Mouse (Mus musculus) intestine, embryonic 15.5 days (tissue): Measurements from ENCODE around the gene Tmcc1. TPM values are rescaled to one million over a fixed set of nuclear protein-coding genes. Genes with fewer than 3 reads are reported as not detected.

ENCODE experiments used
- ATAC-seq: fragments of 200-750 bp; cut with Nextera tagmentation; 2 replicates; pipeline ENCODE4 v1.8.0; 2017; ENCODE audit warnings: moderate TSS enrichment, moderate library complexity
- H3K27ac ChIP-seq: fragments of 300-500 bp; sonication (generic); 2 replicates; pipeline ENCODE4 v1.5.1; 2015; ENCODE audit warnings: mild to moderate bottlenecking, inconsistent platforms
- H3K27me3 ChIP-seq: fragments of 300-500 bp; sonication (generic); replicated peaks from 2 replicates; pipeline ENCODE4 v1.6.1; 2015; ENCODE audit warnings: inconsistent platforms
- H3K36me3 ChIP-seq: fragments of 300-500 bp; sonication (generic); 2 replicates; pipeline ENCODE4 v1.6.1; 2015; ENCODE audit warnings: inconsistent platforms
- H3K4me1 ChIP-seq: fragments of 300-500 bp; sonication (generic); replicated peaks from 2 replicates; pipeline ENCODE4 v1.6.1; 2015; ENCODE audit warnings: inconsistent platforms
- H3K4me2 ChIP-seq: fragments of 300-500 bp; sonication (generic); replicated peaks from 2 replicates; pipeline ENCODE4 v1.6.1; 2015; ENCODE audit warnings: mild to moderate bottlenecking, inconsistent platforms
- H3K4me3 ChIP-seq: fragments of 300-500 bp; sonication (generic); replicated peaks from 2 replicates; pipeline ENCODE4 v1.5.1; 2015; ENCODE audit warnings: inconsistent platforms
- H3K9ac ChIP-seq: fragments of 300-500 bp; sonication (generic); 2 replicates; pipeline ENCODE4 v1.6.1; 2015; ENCODE audit warnings: inconsistent platforms
- H3K9me3 ChIP-seq: fragments of 300-500 bp; sonication (generic); 2 replicates; pipeline ENCODE4 v1.6.1; 2016; ENCODE audit warnings: inconsistent platforms
- WGBS: fragments of 180-500 bp; shearing (Covaris S2); methylation state at CpG from one replicate; pipeline ENCODE4 v1.1.7; 2015; 5-methylcytosine and 5-hydroxymethylcytosine counted together
- polyA plus RNA-seq: library from polyadenylated mRNA; unstranded; fragments of >200 nt; fragmentation: Nextera tagmentation; extraction: Ambion mirVana; gene quantifications from 2 replicates; pipeline ENCODE4 v1.2.1, GENCODE M21; 2015

The Tmcc1 gene
- polyA plus RNA-seq, 1 experiment from 2014 or later, result 10.0 TPM

GRCm38 (mm10) chr6:116031052-116031451 is 162.2 kb downstream of the Tmcc1 start:
- ATAC-seq, result no peak
- WGBS, result 93% methylated on average over 5 of the region's 5 CpGs
- H3K27ac ChIP-seq, result no peak overlapping the region
- no peak overlapping the region for H3K4me2 ChIP-seq
- no peaks in the 10 kb centered on the region for H3K36me3 ChIP-seq
- H3K4me1 ChIP-seq, result no peaks in the 10 kb centered on the region
- no peak overlapping the region for H3K4me3 ChIP-seq
- no peaks in the 10 kb centered on the region for H3K9me3 ChIP-seq
- H3K9ac ChIP-seq, result no peak overlapping the region
- no peaks in the 10 kb centered on the region for H3K27me3 ChIP-seq

- Histone ChIP-seq H3K4me3 (no peak overlapping the region), H3K27me3 (no peaks in the 10 kb centered on the region), H3K9ac (no peak overlapping the region), H3K9me3 (peaks cover 8% of the 10 kb centered on the region), H3K27ac (no peak overlapping the region), H3K4me2 (no peak overlapping the region), H3K4me1 (no peaks in the 10 kb centered on the region), H3K36me3 (0 out of 2 replicates have a peak, but pooled peaks cover 9% of the 10 kb centered on the region)
- ATAC-seq, result no peak
- WGBS, result 92% methylated on average over 4 of the region's 4 CpGs
Observed at GRCm38 (mm10) chr6:116024666-116025065, 168.6 kb downstream of the Tmcc1 start.

DNA sequence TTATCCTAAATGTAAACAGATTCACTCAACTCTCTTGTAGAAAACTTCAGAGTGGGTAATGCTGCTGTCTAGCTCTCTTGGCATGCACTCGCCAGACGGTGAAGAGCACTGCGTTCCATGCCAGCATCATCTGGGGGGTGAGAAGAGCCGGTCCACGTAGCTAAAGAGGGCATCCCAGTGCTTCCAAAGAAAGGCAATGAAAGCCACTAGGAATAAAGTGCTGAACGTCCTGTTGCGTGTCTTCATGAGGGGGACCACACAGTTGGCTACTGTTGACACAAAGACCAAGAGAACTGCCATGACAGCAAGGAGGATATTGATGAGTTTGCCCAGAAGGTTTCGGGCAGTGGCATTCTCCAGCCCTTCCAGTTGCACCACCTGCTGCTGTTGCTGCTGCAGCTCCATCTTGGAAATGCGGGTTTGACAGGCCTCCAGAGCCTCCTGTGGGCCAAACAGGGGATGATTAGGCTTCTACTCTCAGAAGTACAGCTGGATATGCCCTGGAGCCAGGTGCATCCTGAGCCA is 171.3 kb downstream of the Tmcc1 start:
- 84% methylated on average over 9 of the region's 9 CpGs for WGBS
- H3K36me3 ChIP-seq, result 0 out of 2 replicates have a peak, but pooled peaks cover 9% of the 10 kb centered on the region
- H3K27ac ChIP-seq, result no peak overlapping the region
- no peaks in the 10 kb centered on the region for H3K27me3 ChIP-seq
- ATAC-seq, result no peak
- no peak overlapping the region for H3K9ac ChIP-seq
- no peaks in the 10 kb centered on the region for H3K4me1 ChIP-seq
- peaks cover 8% of the 10 kb centered on the region for H3K9me3 ChIP-seq
- H3K4me3 ChIP-seq, result no peak overlapping the region
- no peak overlapping the region for H3K4me2 ChIP-seq

- H3K4me2 ChIP-seq, result no peak overlapping the region
- H3K36me3 ChIP-seq, result no peaks in the 10 kb centered on the region
- H3K27ac ChIP-seq, result no peak overlapping the region
- no peak for ATAC-seq
- no peak overlapping the region for H3K9ac ChIP-seq
- no peak overlapping the region for H3K4me3 ChIP-seq
- 94% methylated on average over 3 of the region's 3 CpGs for WGBS
- H3K9me3 ChIP-seq, result no peaks in the 10 kb centered on the region
- no peaks in the 10 kb centered on the region for H3K27me3 ChIP-seq
- H3K4me1 ChIP-seq, result no peaks in the 10 kb centered on the region
Observed at GRCm38 (mm10) chr6:116015902-116016301, 177.4 kb downstream of the Tmcc1 start.

- no peak overlapping the region for H3K27ac ChIP-seq
- ATAC-seq, result no peak
- H3K36me3 ChIP-seq, result no peaks in the 10 kb centered on the region
- H3K9ac ChIP-seq, result no peak overlapping the region
- H3K4me1 ChIP-seq, result no peaks in the 10 kb centered on the region
- 77% methylated on average over 6 of the region's 6 CpGs for WGBS
- no peak overlapping the region for H3K4me2 ChIP-seq
- no peaks in the 10 kb centered on the region for H3K27me3 ChIP-seq
- H3K4me3 ChIP-seq, result no peak overlapping the region
- H3K9me3 ChIP-seq, result no peaks in the 10 kb centered on the region
Observed at GRCm38 (mm10) chr6:116014111-116014510, 179.2 kb downstream of the Tmcc1 start.

- H3K9ac ChIP-seq, result no peak overlapping the region
- H3K4me1 ChIP-seq, result no peaks in the 10 kb centered on the region
- no peaks in the 10 kb centered on the region for H3K27me3 ChIP-seq
- H3K4me3 ChIP-seq, result no peak overlapping the region
- ATAC-seq, result no peak
- no peaks in the 10 kb centered on the region for H3K36me3 ChIP-seq
- H3K4me2 ChIP-seq, result no peak overlapping the region
- 59% methylated on average over 3 of the region's 3 CpGs for WGBS
- H3K9me3 ChIP-seq, result no peaks in the 10 kb centered on the region
- H3K27ac ChIP-seq, result no peak overlapping the region
Observed at GRCm38 (mm10) chr6:116013687-116014086, 179.6 kb downstream of the Tmcc1 start.

- Histone ChIP-seq H3K27ac (no peak overlapping the region), H3K9me3 (no peaks in the 10 kb centered on the region), H3K9ac (no peak overlapping the region), H3K4me1 (0 out of 2 replicates have a peak, but pooled peaks cover 4% of the 10 kb centered on the region), H3K4me2 (no peak overlapping the region), H3K36me3 (no peaks in the 10 kb centered on the region), H3K4me3 (no peak overlapping the region), H3K27me3 (no peaks in the 10 kb centered on the region)
- whole genome bisulfite sequencing, result 4% methylated on average over 6 of the region's 6 CpGs
- ATAC-seq, result peak; percentile 27; the same call in 1 of the 2 replicates
Observed at GRCm38 (mm10) chr6:116010541-116010940, 182.7 kb downstream of the Tmcc1 start.

- H3K36me3 ChIP-seq, result no peaks in the 10 kb centered on the region
- no peak overlapping the region for H3K27ac ChIP-seq
- H3K27me3 ChIP-seq, result no peaks in the 10 kb centered on the region
- no peaks in the 10 kb centered on the region for H3K9me3 ChIP-seq
- 51% methylated on average over 12 of the region's 12 CpGs for WGBS
- peak; percentile 40 for ATAC-seq
- no peak overlapping the region for H3K4me3 ChIP-seq
- H3K4me2 ChIP-seq, result no peak overlapping the region
- 0 out of 2 replicates have a peak, but pooled peaks cover 4% of the 10 kb centered on the region for H3K4me1 ChIP-seq
- H3K9ac ChIP-seq, result no peak overlapping the region
Observed at GRCm38 (mm10) chr6:116009426-116009825, 183.9 kb downstream of the Tmcc1 start.

- peaks cover 11% of the 10 kb centered on the region for H3K4me1 ChIP-seq
- 0 out of 2 replicates have a peak, but pooled peaks have one; percentile 27 for ATAC-seq
Observed at GRCm38 (mm10) chr6:116007561-116008173, 185.6 kb downstream of the Tmcc1 start.

GRCm38 (mm10) chr6:116006731-116007130 is 186.6 kb downstream of the Tmcc1 start:
- Histone ChIP-seq H3K9me3 (no peaks in the 10 kb centered on the region), H3K27ac (peak overlapping the region; percentile 56), H3K36me3 (no peaks in the 10 kb centered on the region), H3K27me3 (no peaks in the 10 kb centered on the region), H3K9ac (no peak overlapping the region), H3K4me3 (no peak overlapping the region), H3K4me1 (peaks cover 11% of the 10 kb centered on the region), H3K4me2 (no peak overlapping the region)
- 30% methylated on average over 9 of the region's 9 CpGs for WGBS
- peak; percentile 38; the same call in 1 of the 2 replicates for ATAC-seq

More at GRCm38 (mm10) chr6:116007561-116008173, 185.6 kb downstream of the Tmcc1 start:
- Histone ChIP-seq H3K27me3 (no peaks in the 10 kb centered on the region), H3K9ac (no peak overlapping the region), H3K4me2 (0 out of 2 replicates have a peak overlapping the region, but pooled peaks have one; percentile 22), H3K27ac (no peak overlapping the region), H3K4me3 (no peak overlapping the region), H3K9me3 (no peaks in the 10 kb centered on the region), H3K36me3 (no peaks in the 10 kb centered on the region)
- 19% methylated on average over 9 of the region's 9 CpGs for WGBS

DNA sequence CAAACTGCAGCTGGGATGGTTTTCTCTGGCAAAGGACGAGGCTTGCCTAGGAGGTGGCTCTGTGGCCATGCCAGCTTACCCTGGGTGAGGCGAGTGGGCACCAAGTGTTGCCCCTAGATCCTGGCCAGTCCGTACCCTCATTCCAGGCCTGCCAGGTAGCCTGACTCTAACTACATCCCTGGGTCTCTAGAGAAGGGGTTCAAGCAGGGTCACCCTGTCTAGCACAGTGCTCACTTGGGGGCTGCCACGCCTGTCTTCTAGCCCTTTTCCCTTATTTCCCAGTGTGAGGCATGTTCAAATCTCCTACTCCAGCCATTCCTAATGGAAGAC is 187.4 kb downstream of the Tmcc1 start:
- peak overlapping the region; percentile 38; the same call in 1 of the 2 replicates for H3K27ac ChIP-seq
- no peaks in the 10 kb centered on the region for H3K27me3 ChIP-seq
- 84% methylated on average over 4 of the region's 4 CpGs for WGBS
- H3K36me3 ChIP-seq, result no peaks in the 10 kb centered on the region
- H3K9ac ChIP-seq, result no peak overlapping the region
- H3K4me2 ChIP-seq, result no peak overlapping the region
- peaks cover 11% of the 10 kb centered on the region for H3K4me1 ChIP-seq
- no peak for ATAC-seq
- H3K9me3 ChIP-seq, result no peaks in the 10 kb centered on the region
- H3K4me3 ChIP-seq, result no peak overlapping the region

DNA sequence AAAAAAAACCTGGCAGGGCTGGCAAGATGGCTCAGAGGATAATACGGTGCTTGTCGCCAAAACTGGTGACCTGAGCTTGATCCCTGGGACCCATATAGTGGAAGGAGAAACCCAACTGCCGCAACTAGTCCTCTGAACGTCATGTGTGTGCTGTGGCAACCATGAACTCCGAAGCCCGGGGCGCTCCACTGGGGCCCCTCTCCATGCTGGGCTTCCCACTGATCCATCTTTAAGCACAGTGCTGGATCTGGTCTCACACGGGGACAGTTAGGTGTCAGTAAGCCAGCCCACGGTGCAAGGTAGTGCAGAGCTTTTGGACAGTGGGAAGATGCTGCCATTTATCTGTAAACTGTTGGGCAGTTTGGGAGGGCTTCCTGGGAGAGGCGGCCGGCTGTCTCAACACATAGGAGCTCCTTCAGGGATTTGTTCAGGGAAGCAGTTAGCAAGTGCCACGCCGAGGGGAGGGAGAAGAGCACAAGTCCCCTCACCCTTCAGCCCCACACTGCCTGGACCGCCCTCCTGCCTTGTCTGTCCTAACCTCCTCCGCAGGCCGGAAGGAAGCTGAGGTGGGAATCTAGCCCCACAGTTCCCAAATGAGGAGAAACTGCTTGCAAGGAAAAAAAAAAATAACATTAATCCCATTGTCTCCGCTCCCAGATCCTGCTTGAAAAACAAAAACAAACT is 187.9 kb downstream of the Tmcc1 start:
- no peak overlapping the region for H3K4me3 ChIP-seq
- no peak overlapping the region for H3K4me2 ChIP-seq
- H3K9ac ChIP-seq, result no peak overlapping the region
- peaks cover 11% of the 10 kb centered on the region for H3K4me1 ChIP-seq
- H3K27ac ChIP-seq, result no peak overlapping the region
- no peaks in the 10 kb centered on the region for H3K27me3 ChIP-seq
- no peaks in the 10 kb centered on the region for H3K9me3 ChIP-seq
- WGBS, result 80% methylated on average over 17 of the region's 17 CpGs
- no peak for ATAC-seq
- H3K36me3 ChIP-seq, result no peaks in the 10 kb centered on the region
